Mouse (Mus musculus): ENCODE data around the gene Lgmn.

Gene Lgmn

GRCm38 (mm10) chr12:102439632-102440023 is at the start of gene Lgmn:
Gene Lgmn (minus strand): TSS chr12:102439813.
- peak; percentile 100 for DNase-seq

- DNase-seq: peak in 1 of 2 experiments; percentile 23
These were observed 45.3 kb upstream of the Lgmn start for GRCm38 (mm10) chr12:102484946-102485345.

GRCm38 (mm10) chr12:102480481-102480880 is 40.9 kb upstream of the Lgmn start:
- DNase-seq: no peak

GRCm38 (mm10) chr12:102474411-102474810 is 34.8 kb upstream of the Lgmn start:
- no peak for DNase-seq

- DNase-seq: peak; percentile 98 to 99
These were observed 29.5 kb upstream of the Lgmn start, which contains the start of gene Golga5 for GRCm38 (mm10) chr12:102468894-102469764. Gene Golga5 (plus strand): TSS chr12:102469135.

- DNase-seq: peak; percentile 14 to 53
These were observed 28.5 kb upstream of the Lgmn start for GRCm38 (mm10) chr12:102468136-102468535.

- no peak for DNase-seq
These were observed 25.0 kb upstream of the Lgmn start for GRCm38 (mm10) chr12:102464650-102465049.

- no peak for DNase-seq
These were observed 21.6 kb upstream of the Lgmn start for GRCm38 (mm10) chr12:102461177-102461576.

- no peak for DNase-seq
These were observed 20.4 kb upstream of the Lgmn start for GRCm38 (mm10) chr12:102460014-102460413.

- no peak for DNase-seq
These were observed 17.0 kb upstream of the Lgmn start for GRCm38 (mm10) chr12:102456467-102457193.

GRCm38 (mm10) chr12:102453581-102453980 is 14.0 kb upstream of the Lgmn start:
- no peak for DNase-seq

GRCm38 (mm10) chr12:102451126-102451851 is 11.7 kb upstream of the Lgmn start:
- no peak for DNase-seq

- no peak for DNase-seq
These were observed 10.8 kb upstream of the Lgmn start for GRCm38 (mm10) chr12:102450437-102450836.

- no peak for DNase-seq
These were observed 5.8 kb upstream of the Lgmn start for GRCm38 (mm10) chr12:102445436-102445835.

- no peak for DNase-seq
These were observed 4.1 kb upstream of the Lgmn start for GRCm38 (mm10) chr12:102443676-102444075.

- no peak for DNase-seq
These were observed 3.0 kb upstream of the Lgmn start for GRCm38 (mm10) chr12:102442639-102443038.

GRCm38 (mm10) chr12:102441141-102441540 is 1.5 kb upstream of the Lgmn start:
- DNase-seq: no peak

- no peak for DNase-seq
These were observed 938 bp upstream of the Lgmn start for GRCm38 (mm10) chr12:102440551-102440950.

- no peak for DNase-seq
These were observed 506 bp downstream of the Lgmn start for GRCm38 (mm10) chr12:102438983-102439631.

GRCm38 (mm10) chr12:102437952-102438351 is 1.7 kb downstream of the Lgmn start:
- no peak for DNase-seq

- no peak for DNase-seq
These were observed 2.6 kb downstream of the Lgmn start for GRCm38 (mm10) chr12:102436939-102437526.

GRCm38 (mm10) chr12:102434107-102434506 is 5.5 kb downstream of the Lgmn start:
- DNase-seq: no peak

Measured in cerebellum, postnatal 25 days (tissue).